Mouse (Mus musculus) C2C12 (cell line): ENCODE measurements around the gene Mlycd. TPM values are rescaled to one million over a fixed set of nuclear protein-coding genes. Genes with fewer than 3 reads are reported as not detected.

Experiments
- H3K27me3 ChIP-seq: one replicate; pipeline ENCODE4 v1.6.1; 2011; ENCODE audit not compliant: control insufficient read depth, insufficient read depth, insufficient read length
- H3K36me3 ChIP-seq: one replicate; pipeline ENCODE4 v1.6.1; 2011; ENCODE audit not compliant: control insufficient read depth, insufficient read depth
- H3K4me3 ChIP-seq: one replicate; pipeline ENCODE4 v1.5.1; 2011; ENCODE audit warnings: mild to moderate bottlenecking, control low read depth; ENCODE audit not compliant: poor library complexity, insufficient read depth, severe bottlenecking
- H3K79me2 ChIP-seq: one replicate; pipeline ENCODE4 v1.6.1; 2011; ENCODE audit not compliant: control insufficient read depth, insufficient read depth
- H3K79me3 ChIP-seq: one replicate; pipeline ENCODE4 v1.6.1; 2011; ENCODE audit warnings: low read depth, control low read depth
- H3ac ChIP-seq: one replicate; pipeline ENCODE3; 2011; ENCODE audit warnings: low read depth; ENCODE audit not compliant: control insufficient read depth, insufficient read length
- CEBPB ChIP-seq: IDR thresholded peaks from one replicate; pipeline ENCODE4 v1.6.1; 2011; ENCODE audit warnings: low read depth, mild to moderate bottlenecking, control low read depth, moderate library complexity
- CTCF ChIP-seq: IDR thresholded peaks from one replicate; pipeline ENCODE4 v1.5.1; 2011; ENCODE audit not compliant: control insufficient read depth, insufficient read depth, insufficient read length
- FOSL1 ChIP-seq: IDR thresholded peaks from one replicate; pipeline ENCODE4 v1.8.0; 2011; ENCODE audit warnings: mild to moderate bottlenecking, low read length; ENCODE audit not compliant: poor library complexity, insufficient read depth, severe bottlenecking
- MAX ChIP-seq: IDR thresholded peaks from one replicate; pipeline ENCODE4 v1.6.1; 2011; ENCODE audit warnings: mild to moderate bottlenecking, control low read depth
- MYOD1 ChIP-seq: IDR thresholded peaks from one replicate; pipeline ENCODE4 v1.6.1; 2011; ENCODE audit warnings: low read depth; ENCODE audit not compliant: control insufficient read depth, insufficient read length
- MYOG ChIP-seq: IDR thresholded peaks from one replicate; pipeline ENCODE4 v1.6.1; 2011; ENCODE audit not compliant: control insufficient read depth, insufficient read length; ENCODE audit errors: extremely low read depth
- USF1 ChIP-seq: IDR thresholded peaks from one replicate; pipeline ENCODE4 v1.6.1; 2011; ENCODE audit warnings: low read depth, mild to moderate bottlenecking, control low read depth, moderate library complexity
- polyA plus RNA-seq: library from polyadenylated mRNA; unstranded; fragments of >200 nt; fragmentation: generic; extraction: Trizol; gene quantifications from one replicate; pipeline ENCODE4 v1.2.1, GENCODE M21; 2012; ENCODE audit warnings: missing spikeins

The Mlycd gene
- polyA plus RNA-seq, 1 experiment, result 7.5 TPM

DNA sequence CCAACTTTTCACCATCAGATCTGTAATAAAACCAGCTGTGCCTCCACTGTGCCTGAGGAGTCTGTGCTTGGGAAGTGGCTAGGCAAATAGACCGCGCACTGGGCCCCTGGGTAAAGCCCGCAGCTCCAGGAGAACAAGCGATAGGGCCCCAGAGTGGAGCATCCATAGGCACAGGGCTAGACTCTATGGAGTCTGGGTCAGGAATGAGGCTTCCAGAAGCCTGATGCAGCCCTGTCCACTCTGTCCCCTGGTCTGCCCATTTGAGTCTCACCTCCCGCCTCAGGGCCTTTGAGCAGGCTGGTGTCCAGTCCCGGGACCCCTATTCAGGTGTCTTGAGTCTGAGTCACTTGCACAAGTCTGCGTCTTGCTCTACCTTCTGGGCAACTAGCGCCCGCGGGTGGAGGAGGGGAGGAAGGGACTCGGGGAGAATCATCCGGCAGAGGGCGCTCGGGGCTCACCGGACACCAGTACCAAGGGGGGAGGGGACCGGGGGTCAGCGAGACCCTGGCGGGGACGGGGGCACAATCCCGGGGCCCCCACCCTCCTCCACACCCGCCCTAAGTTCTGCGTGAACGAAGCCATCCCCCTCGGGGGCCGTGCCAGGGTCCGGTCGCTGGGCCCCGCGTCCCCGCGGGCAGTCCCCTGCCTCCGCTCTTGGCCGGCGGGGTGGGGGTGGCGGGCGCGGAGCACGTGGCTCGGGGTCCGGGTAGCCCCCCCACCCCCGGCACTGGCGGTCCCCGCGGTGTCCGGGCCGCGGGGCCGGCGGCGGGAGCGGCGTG, 51.7 kb downstream of the Mlycd start, which contains the start of gene Necab2:
Gene Necab2, plus strand, starts transcription at position 509 of the 779 bp plus-strand sequence.
- peaks cover 4% of the 10 kb centered on the region for H3K27me3 ChIP-seq
- no peak within 1 kb of the TSS for H3K4me3 ChIP-seq
- peaks cover 48% of the 10 kb centered on the region for H3K36me3 ChIP-seq

DNA sequence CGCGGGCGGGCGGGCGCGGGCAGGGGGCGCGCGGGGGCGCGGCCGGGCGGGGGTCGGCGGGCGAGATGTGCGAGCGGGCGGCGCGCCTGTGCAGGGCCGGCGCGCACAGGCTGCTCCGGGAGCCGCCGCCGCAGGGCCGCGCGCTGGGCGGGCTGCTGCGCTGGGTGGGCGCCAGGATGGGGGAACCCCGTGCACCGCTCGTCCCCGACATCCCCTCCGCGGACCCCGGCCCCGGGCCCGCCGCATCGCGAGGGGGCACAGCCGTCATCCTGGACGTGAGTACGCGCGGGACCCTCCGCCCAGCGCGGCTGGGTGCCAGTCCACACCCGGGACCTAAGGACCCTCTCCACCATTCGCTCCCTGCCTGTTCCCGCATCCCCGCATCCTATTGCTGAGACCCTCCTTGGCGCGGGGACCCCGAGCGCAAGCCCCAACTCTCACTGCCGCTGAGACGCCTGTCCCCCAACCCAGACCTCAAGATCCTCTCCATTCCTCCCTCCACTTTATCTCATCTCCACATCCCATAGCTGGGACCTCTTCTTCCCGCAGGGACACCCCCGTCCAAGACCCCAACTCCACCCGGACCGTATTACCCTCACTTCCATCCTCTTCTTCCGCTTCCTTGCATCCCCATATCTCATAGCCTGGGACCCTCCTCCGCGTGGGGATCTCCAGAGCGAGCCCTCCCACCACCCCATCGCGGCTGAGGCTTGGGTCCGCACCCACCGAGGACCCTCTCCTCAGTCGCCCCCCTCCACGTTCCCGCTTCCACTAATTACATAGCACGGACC, 52.5 kb downstream of the Mlycd start:
- no peaks in the 10 kb centered on the region for H3K79me2 ChIP-seq
- TF ChIP-seq USF1, result no peak
- TF ChIP-seq CTCF, result no peak
- no peak for TF ChIP-seq MYOG
- no peak for TF ChIP-seq MAX
- no peak for TF ChIP-seq MYOD1
- TF ChIP-seq FOSL1, result no peak
- no peak overlapping the region for H3K4me3 ChIP-seq
- H3ac ChIP-seq, result no peak overlapping the region
- H3K36me3 ChIP-seq, result peaks cover 40% of the 10 kb centered on the region
- H3K27me3 ChIP-seq, result peaks cover 7% of the 10 kb centered on the region
- H3K79me3 ChIP-seq, result no peaks in the 10 kb centered on the region

More for the DNA sequence above, 51.7 kb downstream of the Mlycd start, which contains the start of gene Necab2:
- no peak within 1 kb of the TSS for H3ac ChIP-seq
- peaks cover 5% of the 10 kb centered on the region for H3K79me2 ChIP-seq
- no peak for TF ChIP-seq FOSL1
- peak; percentile 21 for TF ChIP-seq CTCF
- H3K79me3 ChIP-seq, result no peaks in the 10 kb centered on the region

DNA sequence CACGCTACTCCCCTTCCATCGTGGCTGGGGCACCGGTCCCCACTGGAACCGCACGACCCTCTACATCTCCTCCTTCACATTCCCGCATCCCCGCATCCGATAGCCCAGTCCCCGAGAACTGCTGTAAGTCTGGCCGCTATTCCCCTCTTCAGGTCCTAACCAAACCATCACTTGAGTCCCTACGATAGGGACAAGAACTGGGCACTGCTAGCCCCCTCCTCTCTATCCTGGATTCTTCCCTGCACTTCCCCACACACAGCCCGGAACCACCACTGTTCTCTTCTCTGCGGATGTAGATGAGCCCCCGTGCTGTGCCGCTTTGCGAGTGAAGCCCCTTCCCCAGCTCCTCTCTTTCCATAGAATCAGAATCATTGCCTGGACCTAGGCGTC, 53.1 kb downstream of the Mlycd start:
- no peak for TF ChIP-seq MAX
- TF ChIP-seq USF1, result no peak
- TF ChIP-seq MYOG, result no peak
- TF ChIP-seq FOSL1, result no peak
- TF ChIP-seq CTCF, result no peak
- no peak for TF ChIP-seq CEBPB
- TF ChIP-seq MYOD1, result no peak
- Histone ChIP-seq H3K36me3 (peaks cover 34% of the 10 kb centered on the region), H3K79me3 (no peaks in the 10 kb centered on the region), H3K79me2 (no peaks in the 10 kb centered on the region), H3K27me3 (peaks cover 10% of the 10 kb centered on the region), H3K4me3 (no peak overlapping the region), H3ac (no peak overlapping the region)

DNA sequence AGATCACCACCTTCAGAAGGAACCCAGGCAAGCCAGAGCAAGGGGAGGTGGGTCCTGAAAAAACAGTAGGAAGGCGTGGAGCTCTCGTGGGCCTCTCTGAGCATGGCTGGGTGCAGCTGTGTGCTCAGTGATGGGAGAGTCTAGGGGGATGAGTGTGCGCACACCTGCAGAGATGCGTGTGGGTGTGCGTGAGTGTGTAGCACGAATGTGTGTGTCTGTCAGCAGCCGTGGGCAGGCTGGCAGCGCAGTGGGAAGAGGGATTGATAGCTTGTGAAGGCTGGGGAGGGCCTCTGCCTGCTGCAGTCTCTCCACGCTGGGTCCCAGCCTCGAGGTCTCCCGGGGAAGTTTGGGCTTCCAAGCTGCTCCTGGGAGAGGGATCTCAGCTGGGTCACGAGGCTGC, 54.9 kb downstream of the Mlycd start:
- no peak overlapping the region for H3ac ChIP-seq
- peaks cover 20% of the 10 kb centered on the region for H3K27me3 ChIP-seq
- H3K79me2 ChIP-seq, result no peaks in the 10 kb centered on the region
- no peak overlapping the region for H3K4me3 ChIP-seq
- H3K79me3 ChIP-seq, result no peaks in the 10 kb centered on the region
- peaks cover 17% of the 10 kb centered on the region for H3K36me3 ChIP-seq
- TF ChIP-seq FOSL1 (no peak), MYOD1 (no peak), MYOG (no peak), CEBPB (no peak), CTCF (no peak), USF1 (no peak), MAX (no peak)

DNA sequence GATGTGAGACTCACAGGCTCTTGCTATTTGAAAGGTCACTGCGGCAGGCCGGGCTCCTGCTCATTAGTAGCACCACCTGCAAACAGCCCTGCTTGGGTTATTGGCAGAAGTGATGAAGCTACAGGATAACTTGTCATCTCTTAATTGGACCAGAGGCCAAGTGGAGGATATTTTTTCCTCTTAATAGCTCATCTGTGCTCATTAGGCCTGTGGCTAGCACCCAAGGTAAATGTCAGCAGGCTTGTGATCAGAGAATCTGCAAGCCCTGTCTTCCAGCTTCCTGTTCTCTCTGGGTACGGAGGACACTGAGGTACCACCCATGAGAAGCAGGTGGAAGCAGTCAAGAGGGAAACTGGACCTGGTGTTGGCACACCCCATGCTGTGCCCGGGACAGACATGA, 56.5 kb downstream of the Mlycd start:
- Histone ChIP-seq H3K27me3 (peaks cover 28% of the 10 kb centered on the region), H3ac (no peak overlapping the region), H3K79me2 (no peaks in the 10 kb centered on the region), H3K36me3 (peaks cover 2% of the 10 kb centered on the region), H3K4me3 (no peak overlapping the region), H3K79me3 (no peaks in the 10 kb centered on the region)
- TF ChIP-seq FOSL1 (no peak), MYOD1 (no peak), CTCF (no peak), CEBPB (no peak), MYOG (no peak), MAX (no peak), USF1 (no peak)
